Mouse (Mus musculus) stomach, postnatal 0 days (tissue): ENCODE measurements at regions not wholly inside any gene's neighbourhood (a gene's known extent, or its start where the extent isn't known, plus 50 kb on each side); places are given as distances from the start of the nearest gene placed in this dataset.

Source experiments
- ATAC-seq: fragments of 200-750 bp; cut with Nextera tagmentation; 2 replicates; pipeline ENCODE4 v1.8.0; 2017; ENCODE audit not compliant: low FRiP score, low TSS enrichment
- DNase-seq: peaks from one replicate; pipeline ENCODE4 v3.0.0-alpha.2; 2016; ENCODE audit warnings: low spot score
- H3K27ac ChIP-seq: fragments of 300-500 bp; sonication (generic); replicated peaks from 2 replicates; pipeline ENCODE4 v1.5.1; 2014; ENCODE audit warnings: mild to moderate bottlenecking, control low read depth
- H3K27me3 ChIP-seq: fragments of 300-500 bp; sonication (generic); 2 replicates; pipeline ENCODE4 v1.6.1; 2014; ENCODE audit warnings: low read length; ENCODE audit not compliant: control insufficient read depth, insufficient read depth
- H3K36me3 ChIP-seq: fragments of 300-500 bp; sonication (generic); 2 replicates; pipeline ENCODE4 v1.6.1; 2014; ENCODE audit warnings: low read length, mixed read lengths; ENCODE audit not compliant: control insufficient read depth, insufficient read depth
- H3K4me1 ChIP-seq: fragments of 300-500 bp; sonication (generic); replicated peaks from 2 replicates; pipeline ENCODE4 v1.6.1; 2014; ENCODE audit warnings: antibody characterized with exemption; ENCODE audit not compliant: control insufficient read depth, insufficient read depth
- H3K4me2 ChIP-seq: fragments of 300-500 bp; sonication (generic); replicated peaks from 2 replicates; pipeline ENCODE4 v1.6.1; 2014; ENCODE audit warnings: low read depth, mild to moderate bottlenecking, control low read depth, moderate library complexity
- H3K4me3 ChIP-seq: fragments of 300-500 bp; sonication (generic); 2 replicates; pipeline ENCODE4 v1.5.1; 2014; ENCODE audit warnings: low read depth, low read length, control low read depth
- H3K9ac ChIP-seq: fragments of 300-500 bp; sonication (generic); 2 replicates; pipeline ENCODE4 v1.6.1; 2014; ENCODE audit warnings: mild to moderate bottlenecking, low read length, control low read depth, mixed read lengths
- H3K9me3 ChIP-seq: fragments of 300-500 bp; sonication (generic); 2 replicates; pipeline ENCODE4 v1.6.1; 2016; ENCODE audit warnings: low read length; ENCODE audit not compliant: control insufficient read depth
- CTCF ChIP-seq: IDR thresholded peaks from 2 replicates; pipeline ENCODE4 v1.5.1; 2016; ENCODE audit warnings: antibody characterized with exemption, low read depth, mild to moderate bottlenecking, moderate library complexity
- EP300 ChIP-seq: optimal IDR thresholded peaks from 2 replicates; pipeline ENCODE3; 2016; ENCODE audit warnings: antibody characterized with exemption

GRCm38 (mm10) chr2:148493281-148493680 is 49.9 kb upstream of the Cd93 start:
- Histone ChIP-seq H3K4me2 (no peak overlapping the region), H3K27me3 (no peaks in the 10 kb centered on the region), H3K9ac (no peak overlapping the region), H3K4me1 (no peaks in the 10 kb centered on the region; the same call in 1 of the 2 replicates), H3K36me3 (no peaks in the 10 kb centered on the region), H3K4me3 (no peak overlapping the region), H3K27ac (no peak overlapping the region), H3K9me3 (no peaks in the 10 kb centered on the region)
- no peak for DNase-seq
- no peak for ATAC-seq
- TF ChIP-seq CTCF (no peak), EP300 (no peak)
